Mouse (Mus musculus) heart, embryonic 14.5 days (tissue): ENCODE data around the gene Gm29735. TPM values are rescaled to one million over a fixed set of nuclear protein-coding genes. Genes with fewer than 3 reads are reported as not detected.
"Not testable (repeated sequence)": the region's sequence is repeated elsewhere in the genome, so short reads cannot be mapped to it uniquely, and the experiment has no call there.

Experiments used
- ATAC-seq: fragments of 200-750 bp; cut with Nextera tagmentation; 2 replicates; pipeline ENCODE4 v1.8.0; 2017; ENCODE audit warnings: low read depth, moderate TSS enrichment; ENCODE audit not compliant: insufficient number of reproducible peaks, insufficient read depth, low FRiP score
- H3K27ac ChIP-seq, 2 experiments: fragments of 200-500 bp in 1 of 2; fragments of 300-500 bp in 1 of 2; sonication (generic) in 1 of 2; replicated peaks in 1 of 2; 2 replicates each; pipeline ENCODE4 v1.5.1; 2012 to 2014; ENCODE audit warnings: low read depth in 2 of 2, low read length in 2 of 2, control low read depth in 1 of 2, mild to moderate bottlenecking in 1 of 2, mixed read lengths in 1 of 2; ENCODE audit not compliant: control insufficient read depth in 1 of 2, insufficient read depth in 1 of 2
- H3K27me3 ChIP-seq: fragments of 300-500 bp; sonication (generic); 2 replicates; pipeline ENCODE4 v1.6.1; 2014; ENCODE audit warnings: mild to moderate bottlenecking, low read length, control low read depth; ENCODE audit not compliant: control insufficient read depth, insufficient read depth
- H3K36me3 ChIP-seq: fragments of 300-500 bp; sonication (generic); 2 replicates; pipeline ENCODE4 v1.6.1; 2014; ENCODE audit warnings: mild to moderate bottlenecking, control low read depth, low read length, mixed read lengths; ENCODE audit not compliant: control insufficient read depth, insufficient read depth
- H3K4me1 ChIP-seq, 2 experiments: fragments of 200-500 bp in 1 of 2; fragments of 300-500 bp in 1 of 2; sonication (generic) in 1 of 2; 2 replicates each; pipeline ENCODE4 v1.6.1; 2012 to 2014; ENCODE audit warnings: low read length in 2 of 2, control low read depth in 1 of 2, mixed read lengths in 1 of 2; ENCODE audit not compliant: control insufficient read depth in 2 of 2, insufficient read depth in 2 of 2
- H3K4me2 ChIP-seq: fragments of 300-500 bp; sonication (generic); 2 replicates; pipeline ENCODE4 v1.6.1; 2014; ENCODE audit warnings: mild to moderate bottlenecking, low read length
- H3K4me3 ChIP-seq, 2 experiments: fragments of 200-500 bp in 1 of 2; fragments of 300-500 bp in 1 of 2; sonication (generic) in 1 of 2; 2 replicates each; pipeline ENCODE4 v1.5.1; 2012 to 2014; ENCODE audit warnings: low read length in 2 of 2, mild to moderate bottlenecking in 2 of 2, control low read depth in 1 of 2, low read depth in 1 of 2, moderate library complexity in 1 of 2; ENCODE audit not compliant: control insufficient read depth in 1 of 2, insufficient read depth in 1 of 2
- H3K9ac ChIP-seq: fragments of 300-500 bp; sonication (generic); 2 replicates; pipeline ENCODE4 v1.6.1; 2014; ENCODE audit warnings: mild to moderate bottlenecking, low read length
- H3K9me3 ChIP-seq: fragments of 300-500 bp; sonication (generic); 2 replicates; pipeline ENCODE4 v1.6.1; 2016; ENCODE audit warnings: low read length, control low read depth; ENCODE audit not compliant: control insufficient read depth
- WGBS: fragments of 180-500 bp; shearing (Covaris S2); extraction: QIAGEN DNeasy Blood & Tissue Kit; methylation state at CpG from one replicate; pipeline ENCODE4 v1.1.7; 2014; 5-methylcytosine and 5-hydroxymethylcytosine counted together
- polyA plus RNA-seq: library from polyadenylated mRNA; unstranded; fragments of >200 nt; fragmentation: Nextera tagmentation; extraction: Ambion mirVana; gene quantifications from 2 replicates; pipeline ENCODE4 v1.2.1, GENCODE M21; 2014

Gm29735 gene
- polyA plus RNA-seq, 1 experiment from 2014 or later = not detected

DNA sequence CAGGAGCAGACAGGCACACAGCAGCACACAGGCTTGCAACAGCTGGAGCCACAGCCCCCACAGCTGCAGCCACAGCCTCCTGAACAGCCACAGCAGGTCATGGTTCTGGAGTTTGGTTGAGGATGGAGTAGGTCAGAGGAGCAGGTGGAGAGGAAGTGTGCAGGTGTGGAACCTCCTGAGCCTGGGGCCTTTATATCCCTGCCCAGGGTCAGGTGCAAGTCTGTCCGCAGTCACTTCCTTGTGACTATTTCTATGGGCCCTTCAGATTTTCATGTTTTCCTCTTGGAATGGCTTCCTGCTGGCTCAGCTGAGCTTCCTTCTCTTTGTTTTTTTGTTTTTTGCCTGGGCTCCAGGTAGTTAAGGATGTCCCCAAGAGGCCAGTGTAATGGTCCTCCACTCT, 36.3 kb downstream of the Gm29735 start, which contains the start of gene Gm45618:
Gm45618 (minus strand) TSS at position 101 of the 400 bp plus-strand sequence.
- H3K4me2 ChIP-seq, ATAC-seq, H3K27me3 ChIP-seq, H3K9me3 ChIP-seq, H3K9ac ChIP-seq, H3K4me3 ChIP-seq, H3K36me3 ChIP-seq, H3K4me1 ChIP-seq, H3K27ac ChIP-seq: not testable (repeated sequence)
- 85% methylated on average over 1 of the region's 1 CpGs for WGBS

DNA sequence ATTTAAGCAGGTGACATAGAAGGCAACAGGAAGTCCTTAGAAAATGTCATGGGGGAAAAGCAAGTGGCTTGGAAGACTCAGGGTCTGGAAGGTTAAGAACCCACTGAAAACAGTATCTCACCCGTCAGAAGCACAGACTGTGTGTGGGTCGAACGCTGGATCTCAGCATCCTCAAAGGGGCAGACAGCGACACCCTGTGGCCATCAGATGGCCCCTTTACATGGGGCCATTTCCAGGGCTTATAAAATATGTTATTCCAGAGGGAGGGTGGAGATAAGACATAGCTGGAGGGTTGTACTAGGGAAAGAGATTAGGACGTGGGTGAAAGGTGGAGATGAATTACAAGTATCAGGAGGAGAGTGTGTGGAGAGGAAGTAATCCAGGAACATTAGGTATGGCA, 37.3 kb downstream of the Gm29735 start:
- no peak overlapping the region for H3K4me3 ChIP-seq
- WGBS = 8% methylated on average over 5 of the region's 5 CpGs
- H3K4me1 ChIP-seq = no peaks in the 10 kb centered on the region
- no peak overlapping the region for H3K4me2 ChIP-seq
- ATAC-seq = no peak
- no peaks in the 10 kb centered on the region for H3K9me3 ChIP-seq
- no peak overlapping the region for H3K9ac ChIP-seq
- H3K27me3 ChIP-seq = 0 out of 2 replicates have a peak, but pooled peaks cover 3% of the 10 kb centered on the region
- H3K27ac ChIP-seq = no peak overlapping the region
- H3K36me3 ChIP-seq = no peaks in the 10 kb centered on the region

Other genes with a start within 250 kb of the Gm29735 start
- gene Tollip, start 238.6 kb downstream of the Gm29735 start, polyA plus RNA-seq = 41.5 and 41.7 TPM in 2 replicates
- 0.27 and 0.69 TPM in 2 replicates for gene Brsk2, start 207.4 kb downstream of the Gm29735 start, polyA plus RNA-seq
- 46.8 and 48.9 TPM in 2 replicates for gene Mob2, start 96.0 kb downstream of the Gm29735 start, polyA plus RNA-seq
- 13.3 and 16.7 TPM in 2 replicates for gene Dusp8, start 61.3 kb downstream of the Gm29735 start, polyA plus RNA-seq
- gene Gm45618, start 36.4 kb downstream of the Gm29735 start, polyA plus RNA-seq = not detected in 2 replicates
- not detected in 2 replicates for gene Gm39115, start 21.1 kb downstream of the Gm29735 start, polyA plus RNA-seq
- gene Gm45337, start 12.5 kb downstream of the Gm29735 start, polyA plus RNA-seq = not detected in 2 replicates
- not detected in 2 replicates for gene Gm4553, start 8.6 kb upstream of the Gm29735 start, polyA plus RNA-seq
- not detected in 2 replicates for gene Krtap5-2, start 18.9 kb upstream of the Gm29735 start, polyA plus RNA-seq
- not detected in 2 replicates for gene Gm10153, start 33.3 kb upstream of the Gm29735 start, polyA plus RNA-seq
- not detected in 2 replicates for gene Krtap5-3, start 44.3 kb upstream of the Gm29735 start, polyA plus RNA-seq
- gene Gm7579, start 54.7 kb upstream of the Gm29735 start, polyA plus RNA-seq = not detected in 2 replicates
- not detected in 2 replicates for gene Krtap5-5, start 72.9 kb upstream of the Gm29735 start, polyA plus RNA-seq
- not detected in 2 replicates for gene Gm40460, start 84.0 kb upstream of the Gm29735 start, polyA plus RNA-seq
- not detected in 2 replicates for gene Gm2431, start 101.2 kb upstream of the Gm29735 start, polyA plus RNA-seq
- gene Gm4559, start 117.2 kb upstream of the Gm29735 start, polyA plus RNA-seq = not detected in 2 replicates
- gene Krtap5-1, start 140.0 kb upstream of the Gm29735 start, polyA plus RNA-seq = not detected in 2 replicates
- gene Krtap5-4, start 146.4 kb upstream of the Gm29735 start, polyA plus RNA-seq = 0.19 TPM in 1 of 2 replicates, not detected in the other
- 4.2 and 7.5 TPM in 2 replicates for gene Ifitm10, start 216.6 kb upstream of the Gm29735 start, polyA plus RNA-seq
- not detected in 2 replicates for gene Gm49369, start 225.6 kb upstream of the Gm29735 start, polyA plus RNA-seq
- 516 and 537 TPM in 2 replicates for gene Ctsd, start 230.9 kb upstream of the Gm29735 start, polyA plus RNA-seq